ENCODE assay signal across 8 mouse cellular contexts in genomic region chr1:34150416-34151093, GRCm38 (mm10).
DNase-seq lines count a peak whose midpoint lies in the region; ATAC-seq and TF ChIP-seq lines count a peak whose summit lies in the region.

No protein-coding gene starts in this region.

- no peaks in the 10 kb centered on the region for H3K9me3 ChIP-seq in embryonic facial prominence, embryonic 13.5 days

- H3ac ChIP-seq in myocyte (ENCODE audit: control insufficient read depth, insufficient read length), result no peak overlapping the region

- peak; percentile 42 for DNase-seq in layer of hippocampus, adult 9-11 months
- DNase-seq in layer of hippocampus, postnatal 25 days (ENCODE audit: extremely low spot score in 1 of 2, low spot score in 1 of 2), result no peak
- peak; percentile 33 for DNase-seq in heart, postnatal 25 days (ENCODE audit: low spot score)
- no peak for DNase-seq in spleen, postnatal 36 days (ENCODE audit: low spot score in 2 of 2)
- no peak for DNase-seq in frontal cortex, postnatal 36 days (ENCODE audit: low spot score in 2 of 2)

- no peaks in the 10 kb centered on the region for H3K36me3 ChIP-seq in embryonic facial prominence, embryonic 13.5 days
- peaks cover 30% of the 10 kb centered on the region for H3K36me3 ChIP-seq in myocyte (ENCODE audit: control insufficient read depth, insufficient read depth)

- peak overlapping the region; percentile 58; the same call in 1 of the 2 replicates for H3K27ac ChIP-seq in embryonic facial prominence, embryonic 13.5 days

- no peaks in the 10 kb centered on the region for H3K27me3 ChIP-seq in embryonic facial prominence, embryonic 13.5 days
- H3K27me3 ChIP-seq in myocyte (ENCODE audit: control insufficient read depth, insufficient read depth, insufficient read length), result no peaks in the 10 kb centered on the region

- ATAC-seq in embryonic facial prominence, embryonic 13.5 days (ENCODE audit: insufficient number of reproducible peaks, insufficient read depth, low FRiP score, low TSS enrichment, low read depth), result no peak
- ATAC-seq in megakaryocyte, adult 5-6 weeks (ENCODE audit: poor library complexity, severe bottlenecking), result no peak

- peaks cover 36% of the 10 kb centered on the region for H3K79me2 ChIP-seq in myocyte (ENCODE audit: control insufficient read depth, insufficient read depth)

- TF ChIP-seq POLR2A in myocyte (IDR thresholded peaks at IDR 0.05; ENCODE audit: insufficient read length, low read depth), result no peak

- no peak overlapping the region for H3K4me3 ChIP-seq in embryonic facial prominence, embryonic 13.5 days
- H3K4me3 ChIP-seq in myocyte, result no peak overlapping the region

- peaks cover 7% of the 10 kb centered on the region; the same call in 1 of the 2 replicates for H3K4me1 ChIP-seq in embryonic facial prominence, embryonic 13.5 days

- no peak overlapping the region for H3K4me2 ChIP-seq in embryonic facial prominence, embryonic 13.5 days
- H3K4me2 ChIP-seq in myocyte (ENCODE audit: low read depth), result peak overlapping the region; percentile 50

- H3K9ac ChIP-seq in embryonic facial prominence, embryonic 13.5 days, result no peak overlapping the region

- WGBS in embryonic facial prominence, embryonic 13.5 days, result 25% methylated on average over 10 of the region's 10 CpGs

- intact Hi-C loops in heart, postnatal 25 days (cut with DNase I), result no loop called here

TF ChIP-seq in myocyte, 11 proteins besides CTCF, POLR2A, EP300 and RAD21:
- TF ChIP-seq TCF3 (IDR thresholded peaks at IDR 0.05; ENCODE audit: insufficient read length, low read depth), result no peak
- TF ChIP-seq CEBPB (IDR thresholded peaks at IDR 0.05; ENCODE audit: insufficient read depth, poor library complexity, severe bottlenecking), result 0 out of 2 replicates have a peak, but pooled peaks have one; percentile 23
- peak in 2 of 3 experiments; percentile 63 to 70 for TF ChIP-seq MYOD1 (IDR thresholded peaks at IDR 0.05; ENCODE audit: control insufficient read depth in 1 of 3, insufficient read length in 2 of 3, low read depth in 2 of 3)
- TF ChIP-seq TCF12 (IDR thresholded peaks at IDR 0.05; ENCODE audit: insufficient read depth, poor library complexity, severe bottlenecking), result peak; percentile 37

Comparison
In these comparisons a context has a peak if more than half of its experiments do, and no peak if none do; other contexts are left out.
1. DNase-seq: peak in layer of hippocampus, adult 9-11 months (single experiment) and heart, postnatal 25 days (single experiment); none in layer of hippocampus, postnatal 25 days (0 of 2), spleen, postnatal 36 days (0 of 2) and frontal cortex, postnatal 36 days (0 of 2).